Mouse (Mus musculus): Measurements from ENCODE around the gene E130308A19Rik.

The E130308A19Rik gene

GRCm38 (mm10) chr4:59639163-59639562 is 13.2 kb downstream of the E130308A19Rik start:
- no peak for DNase-seq (ENCODE audit: low read depth, low spot score)

DNA sequence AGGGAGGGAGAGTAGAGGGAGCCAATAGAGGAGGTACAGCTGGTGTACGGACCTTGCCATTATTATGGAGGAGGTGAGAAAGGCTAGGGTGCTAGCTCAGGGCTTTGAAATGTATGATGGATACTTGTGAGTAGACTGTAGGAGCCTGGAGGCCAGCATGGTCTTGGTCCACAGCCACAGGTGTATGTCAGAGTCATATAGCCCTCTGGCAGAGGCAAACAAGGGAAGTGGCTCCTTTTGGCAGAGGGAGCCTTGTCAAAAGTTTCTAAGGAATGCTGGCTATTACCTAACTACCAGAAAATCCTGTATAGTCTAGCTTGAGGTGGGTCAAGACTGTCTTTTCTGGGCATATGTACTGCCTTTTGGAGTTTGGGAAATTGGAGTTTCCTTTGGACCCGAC is 14.7 kb downstream of the E130308A19Rik start:
- DNase-seq (ENCODE audit: low read depth, low spot score): no peak

DNA sequence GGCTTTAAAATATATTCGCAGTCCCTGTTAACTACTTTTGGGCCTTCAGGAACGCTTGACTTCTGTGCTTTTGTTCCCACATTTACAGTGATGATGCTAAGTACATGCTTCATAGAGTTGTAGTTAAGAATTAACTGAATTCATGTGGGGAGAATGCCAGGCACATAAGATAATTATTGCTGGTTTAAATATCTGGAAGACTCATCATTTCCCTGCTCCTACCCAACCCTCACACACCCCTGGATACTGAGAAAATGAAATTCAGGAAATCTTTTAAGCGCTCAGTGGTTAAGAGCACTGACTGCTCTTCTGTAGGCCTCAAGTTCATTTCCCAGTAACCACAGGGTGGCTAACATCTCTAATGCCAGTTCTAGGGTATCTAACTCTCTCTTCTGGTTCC is 16.0 kb downstream of the E130308A19Rik start:
- no peak for DNase-seq (ENCODE audit: low read depth, low spot score)

DNA sequence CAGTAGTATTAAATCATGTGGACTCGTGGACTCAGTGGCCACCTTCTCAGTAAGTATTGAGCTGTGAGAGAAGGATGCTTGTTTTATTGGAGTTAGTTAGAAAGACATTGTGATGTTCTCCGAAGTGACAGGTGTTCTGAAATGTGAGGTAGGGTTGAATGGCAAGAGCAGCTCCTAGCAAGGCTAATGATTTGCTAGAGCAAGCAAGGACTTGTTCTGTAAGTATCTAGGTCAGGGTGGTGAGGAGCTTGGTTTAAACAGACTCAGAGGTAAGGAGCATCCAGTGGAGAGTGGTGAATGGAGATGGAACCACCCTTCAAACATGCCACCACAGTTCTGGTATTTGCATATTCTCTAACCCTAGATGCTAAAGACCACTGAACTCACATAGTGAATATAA is 16.6 kb downstream of the E130308A19Rik start:
- DNase-seq (ENCODE audit: low read depth, low spot score): no peak

- DNase-seq (ENCODE audit: low read depth, low spot score): no peak
These were observed 18.4 kb downstream of the E130308A19Rik start for GRCm38 (mm10) chr4:59644431-59644830.

GRCm38 (mm10) chr4:59644992-59645391 is 19.0 kb downstream of the E130308A19Rik start:
- DNase-seq (ENCODE audit: low read depth, low spot score): no peak

DNA sequence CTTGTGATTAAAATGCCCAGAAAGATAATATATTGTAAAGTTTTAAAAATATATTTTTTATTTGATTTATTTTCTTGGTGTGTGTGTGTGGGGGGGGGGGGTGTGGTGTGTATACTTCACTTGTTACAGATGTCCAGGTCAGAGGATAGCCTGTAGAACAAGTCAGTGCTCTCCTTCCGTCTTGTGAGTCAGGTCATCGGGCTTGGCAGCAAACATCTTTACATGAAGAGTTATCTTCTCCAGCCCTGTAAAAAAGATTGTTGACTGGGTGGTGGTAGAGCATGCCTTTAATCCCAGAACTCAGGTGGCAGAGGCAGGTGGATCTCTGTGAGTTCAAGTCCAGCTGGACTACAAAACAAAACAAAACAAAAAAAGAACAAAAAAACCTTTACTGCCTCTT is 19.6 kb downstream of the E130308A19Rik start:
- no peak for DNase-seq (ENCODE audit: low read depth, low spot score)

- no peak for DNase-seq (ENCODE audit: low read depth, low spot score)
These were observed 20.1 kb downstream of the E130308A19Rik start for GRCm38 (mm10) chr4:59646020-59646696.

- DNase-seq (ENCODE audit: low read depth, low spot score): no peak
These were observed 23.1 kb downstream of the E130308A19Rik start for GRCm38 (mm10) chr4:59649119-59649518.

GRCm38 (mm10) chr4:59652166-59652681 is 26.2 kb downstream of the E130308A19Rik start:
- DNase-seq (ENCODE audit: low read depth, low spot score): no peak

GRCm38 (mm10) chr4:59656061-59656642 is 30.1 kb downstream of the E130308A19Rik start:
- no peak for DNase-seq (ENCODE audit: low read depth, low spot score)

GRCm38 (mm10) chr4:59662163-59662562 is 36.2 kb downstream of the E130308A19Rik start:
- DNase-seq (ENCODE audit: low read depth, low spot score): no peak

DNA sequence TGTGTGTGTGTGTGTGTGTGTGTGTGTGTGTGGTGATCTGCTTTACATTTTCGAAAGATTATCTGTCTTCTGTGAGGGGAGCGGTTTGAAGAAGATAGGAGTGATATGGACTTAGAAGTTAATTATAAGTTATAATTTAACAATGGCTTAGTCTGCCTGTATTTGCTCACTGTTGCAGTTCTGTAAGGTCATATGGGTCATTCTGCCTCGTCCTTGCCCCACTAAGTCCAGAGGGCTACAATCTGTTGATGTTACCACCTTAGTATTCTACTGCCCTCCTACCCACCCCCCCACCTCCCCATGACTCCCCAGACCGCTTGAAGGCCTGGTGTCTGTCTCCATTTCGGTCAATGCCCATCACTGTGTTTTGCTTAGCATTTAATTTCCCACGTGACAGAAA is 37.4 kb downstream of the E130308A19Rik start:
- DNase-seq (ENCODE audit: low read depth, low spot score): no peak

DNA sequence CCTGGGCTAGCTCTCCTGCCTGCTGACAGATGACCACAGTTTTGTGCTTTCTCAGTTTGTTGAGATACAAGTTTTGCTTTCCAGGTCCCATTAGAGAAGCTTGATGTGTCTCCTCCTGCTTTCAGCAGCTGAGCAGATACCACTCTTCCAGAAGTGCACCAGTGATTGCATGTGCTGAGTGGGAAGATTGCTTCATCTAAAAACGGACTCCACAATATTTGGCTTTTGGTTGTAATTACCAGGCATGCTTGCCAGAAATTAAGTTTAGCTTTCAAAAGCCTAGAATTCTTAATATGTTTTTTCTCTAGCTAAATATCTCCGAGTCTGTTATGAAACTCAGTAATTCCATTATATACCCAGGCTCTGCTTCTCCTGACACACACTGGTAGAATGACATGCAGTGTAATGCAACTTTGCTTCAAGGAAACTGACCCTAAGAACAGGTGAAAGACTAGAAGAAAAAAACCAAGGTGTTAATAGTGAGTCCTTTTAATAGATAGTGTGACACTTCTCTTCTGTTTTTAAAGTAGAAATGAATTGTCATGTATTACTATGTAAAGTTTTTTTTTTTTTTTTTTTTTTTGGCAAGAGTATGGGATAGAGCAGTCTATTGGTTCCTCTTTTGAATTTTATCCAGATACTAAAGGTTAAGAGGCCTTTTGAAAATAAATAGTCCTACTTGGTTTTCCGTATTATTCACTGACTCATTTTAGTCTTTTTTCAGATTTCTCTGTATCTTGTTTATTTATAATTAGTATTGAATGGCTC is 40.7 kb downstream of the E130308A19Rik start:
- DNase-seq (ENCODE audit: low read depth, low spot score): no peak

DNA sequence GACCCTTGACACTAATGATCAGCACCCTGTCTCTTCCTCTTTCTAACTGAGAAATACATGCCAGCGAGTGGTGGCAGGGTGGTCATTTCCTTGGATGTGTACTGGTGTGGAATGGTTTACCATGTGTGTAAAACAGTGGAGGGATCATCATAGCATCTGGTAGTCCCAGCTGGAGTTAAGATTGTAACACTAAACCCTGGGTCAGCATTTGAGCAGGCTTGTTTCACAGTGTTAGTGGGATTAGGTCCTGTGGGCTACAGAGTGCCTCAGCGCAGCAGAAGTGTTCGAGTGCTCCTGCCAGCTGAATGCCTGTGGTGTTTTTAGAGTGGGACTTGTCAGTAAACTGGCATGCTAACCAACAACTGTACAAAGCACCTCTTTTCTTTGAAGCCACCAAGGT is 42.0 kb downstream of the E130308A19Rik start:
- DNase-seq (ENCODE audit: low read depth, low spot score): peak; percentile 46

- DNase-seq (ENCODE audit: low read depth, low spot score): no peak
These were observed 43.1 kb downstream of the E130308A19Rik start for GRCm38 (mm10) chr4:59669131-59669530.

- DNase-seq (ENCODE audit: low read depth, low spot score): no peak
These were observed 44.0 kb downstream of the E130308A19Rik start for GRCm38 (mm10) chr4:59670015-59670414.

DNA sequence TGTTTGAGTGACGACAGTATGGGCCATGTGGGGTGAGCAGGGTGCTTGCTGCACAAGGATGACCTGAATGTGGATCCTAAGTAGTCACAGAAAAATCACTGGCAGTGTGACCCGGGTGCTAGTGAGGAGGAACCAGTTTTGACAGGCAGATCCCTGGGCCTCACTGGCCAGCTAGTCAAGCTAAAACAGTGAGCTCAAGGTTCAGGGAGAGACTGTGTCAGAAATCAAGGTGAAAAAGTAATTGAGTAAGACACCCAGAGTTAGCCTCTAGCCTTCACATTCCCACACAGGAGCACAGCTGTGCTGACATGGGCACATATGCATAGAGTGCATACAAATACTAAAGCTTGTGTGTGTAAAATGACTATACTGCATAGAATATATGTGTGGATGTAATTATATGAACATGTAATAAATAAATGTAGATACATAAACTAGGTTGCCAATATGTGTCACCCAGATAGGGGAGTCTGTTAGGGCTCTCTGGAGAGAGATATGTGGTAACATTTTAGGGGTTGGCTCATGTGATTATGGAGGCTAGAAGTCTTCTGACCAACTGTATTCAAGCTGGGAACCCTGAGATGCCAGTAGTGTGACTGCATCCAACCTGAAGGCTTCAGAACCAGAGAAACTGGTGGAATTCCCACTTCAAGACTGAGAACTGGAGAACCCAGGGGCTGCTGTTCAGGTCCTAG is 47.6 kb downstream of the E130308A19Rik start:
- DNase-seq (ENCODE audit: low read depth, low spot score): no peak

GRCm38 (mm10) chr4:59674929-59675679 is 49.1 kb downstream of the E130308A19Rik start:
- DNase-seq (ENCODE audit: low read depth, low spot score): no peak

- no peak for DNase-seq (ENCODE audit: low read depth, low spot score)
These were observed 49.7 kb downstream of the E130308A19Rik start for GRCm38 (mm10) chr4:59675699-59676098.

DNA sequence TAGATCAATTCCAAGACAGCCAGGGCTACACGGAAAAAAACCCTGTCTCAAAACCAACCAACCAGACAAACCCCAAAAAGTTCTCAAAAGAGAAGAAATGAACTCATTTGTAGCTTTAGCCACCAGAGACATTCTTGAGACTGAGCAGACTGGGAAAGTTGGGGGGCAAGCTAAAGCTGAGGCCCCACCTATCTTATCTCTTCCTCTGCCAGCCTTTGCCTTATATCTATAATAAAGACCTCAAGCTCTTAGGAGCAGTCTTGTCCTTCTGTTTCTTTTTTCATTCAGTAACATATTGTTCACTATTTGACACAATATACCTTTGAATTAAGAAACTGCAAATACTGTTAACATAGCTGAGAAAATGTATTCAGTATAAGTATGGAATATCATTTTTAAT is 55.4 kb downstream of the E130308A19Rik start:
- no peak for DNase-seq (ENCODE audit: low read depth, low spot score)

Data from retina, adult 2 months (tissue).